Mouse (Mus musculus) limb, embryonic 11.5 days (tissue): ENCODE data around the gene Vdr. TPM values are rescaled to one million over a fixed set of nuclear protein-coding genes. Genes with fewer than 3 reads are reported as not detected.

Experiments
- ATAC-seq: fragments of 200-750 bp; cut with Nextera tagmentation; 2 replicates; pipeline ENCODE4 v1.8.0; 2017; ENCODE audit warnings: low read depth; ENCODE audit not compliant: insufficient number of reproducible peaks, low FRiP score, low TSS enrichment
- DNase-seq: peaks from one replicate; pipeline ENCODE4 v3.0.0-alpha.2; 2015; ENCODE audit warnings: low spot score
- H3K27ac ChIP-seq: fragments of 300-500 bp; sonication (generic); replicated peaks from 2 replicates; pipeline ENCODE4 v1.5.1; 2014; ENCODE audit warnings: low read depth, mild to moderate bottlenecking, low read length
- H3K27me3 ChIP-seq: fragments of 300-500 bp; sonication (generic); 2 replicates; pipeline ENCODE4 v1.6.1; 2014; ENCODE audit warnings: mild to moderate bottlenecking, low read length, mixed read lengths; ENCODE audit not compliant: control insufficient read depth, insufficient read depth
- H3K36me3 ChIP-seq: fragments of 300-500 bp; sonication (generic); 2 replicates; pipeline ENCODE4 v1.6.1; 2014; ENCODE audit warnings: mild to moderate bottlenecking, low read length, moderate library complexity, mixed read lengths; ENCODE audit not compliant: control insufficient read depth, insufficient read depth
- H3K4me1 ChIP-seq: fragments of 300-500 bp; sonication (generic); 2 replicates; pipeline ENCODE4 v1.6.1; 2014; ENCODE audit warnings: low read length, mixed read lengths; ENCODE audit not compliant: control insufficient read depth, insufficient read depth
- H3K4me2 ChIP-seq: fragments of 300-500 bp; sonication (generic); 2 replicates; pipeline ENCODE4 v1.6.1; 2014; ENCODE audit warnings: low read depth, mild to moderate bottlenecking, moderate library complexity; ENCODE audit not compliant: severe bottlenecking
- H3K4me3 ChIP-seq: fragments of 300-500 bp; sonication (generic); 2 replicates; pipeline ENCODE4 v1.5.1; 2014; ENCODE audit warnings: low read depth, low read length
- H3K9ac ChIP-seq: fragments of 300-500 bp; sonication (generic); 2 replicates; pipeline ENCODE4 v1.6.1; 2014; ENCODE audit warnings: mild to moderate bottlenecking, low read length
- H3K9me3 ChIP-seq: fragments of 300-500 bp; sonication (generic); 2 replicates; pipeline ENCODE4 v1.6.1; 2016; ENCODE audit warnings: low read length; ENCODE audit not compliant: control insufficient read depth
- WGBS: fragments of 180-500 bp; shearing (Covaris S2); extraction: QIAGEN DNeasy Blood & Tissue Kit; methylation state at CpG from one replicate; pipeline ENCODE4 v1.1.7; 2014; 5-methylcytosine and 5-hydroxymethylcytosine counted together
- polyA plus RNA-seq: library from polyadenylated mRNA; unstranded; fragments of >200 nt; fragmentation: Nextera tagmentation; extraction: Ambion mirVana; gene quantifications from 2 replicates; pipeline ENCODE4 v1.2.1, GENCODE M21; 2014

Gene Vdr
- polyA plus RNA-seq, 1 experiment from 2014 or later = 0.25 TPM

DNA sequence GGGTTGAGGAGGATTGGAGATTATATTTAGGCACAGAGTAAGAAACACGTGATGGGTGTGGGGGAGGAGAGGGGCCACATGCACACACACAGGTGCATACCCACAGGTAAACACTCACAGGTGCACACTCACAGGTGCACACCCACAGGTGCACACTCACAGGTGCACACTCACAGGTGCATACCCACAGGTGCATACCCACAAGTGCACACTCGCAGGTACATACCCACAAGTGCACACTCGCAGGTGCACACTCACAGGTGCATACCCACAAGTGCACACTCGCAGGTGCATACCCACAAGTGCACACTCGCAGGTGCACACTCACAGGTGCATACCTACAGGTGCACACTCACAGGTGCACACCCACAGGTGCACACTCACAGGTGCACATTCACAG lies 100.0 kb downstream of the Vdr start:
- H3K27me3 ChIP-seq = no peaks in the 10 kb centered on the region
- H3K9ac ChIP-seq = no peak overlapping the region
- H3K36me3 ChIP-seq = peaks cover 14% of the 10 kb centered on the region
- DNase-seq (no peak), ATAC-seq (no peak)
- H3K27ac ChIP-seq = no peak overlapping the region
- H3K4me2 ChIP-seq = no peak overlapping the region
- H3K4me1 ChIP-seq = peaks cover 10% of the 10 kb centered on the region
- WGBS = 90% methylated on average over 5 of the region's 5 CpGs
- no peaks in the 10 kb centered on the region for H3K9me3 ChIP-seq
- no peak overlapping the region for H3K4me3 ChIP-seq

DNA sequence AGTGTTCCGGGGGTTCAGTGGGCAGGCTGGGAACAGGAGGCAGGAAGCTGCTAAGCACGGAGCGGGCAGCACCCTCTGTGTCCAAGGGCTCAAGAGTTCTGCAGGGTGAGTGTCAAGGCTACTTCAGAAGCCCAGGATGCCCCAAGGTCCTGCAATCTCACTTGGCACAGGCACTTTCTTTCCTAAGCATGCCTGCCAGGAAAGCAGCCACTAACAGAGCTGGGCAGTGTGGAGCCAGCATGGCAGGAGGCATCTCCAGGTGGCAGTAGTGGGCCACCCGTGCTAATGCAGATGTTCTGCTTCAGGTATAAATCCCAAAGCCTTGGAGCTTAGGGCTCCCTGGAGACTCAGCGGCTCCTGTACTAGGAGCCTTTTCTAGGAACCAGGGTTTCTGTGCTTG lies 100.5 kb downstream of the Vdr start:
- WGBS = 89% methylated on average over 5 of the region's 5 CpGs

DNA sequence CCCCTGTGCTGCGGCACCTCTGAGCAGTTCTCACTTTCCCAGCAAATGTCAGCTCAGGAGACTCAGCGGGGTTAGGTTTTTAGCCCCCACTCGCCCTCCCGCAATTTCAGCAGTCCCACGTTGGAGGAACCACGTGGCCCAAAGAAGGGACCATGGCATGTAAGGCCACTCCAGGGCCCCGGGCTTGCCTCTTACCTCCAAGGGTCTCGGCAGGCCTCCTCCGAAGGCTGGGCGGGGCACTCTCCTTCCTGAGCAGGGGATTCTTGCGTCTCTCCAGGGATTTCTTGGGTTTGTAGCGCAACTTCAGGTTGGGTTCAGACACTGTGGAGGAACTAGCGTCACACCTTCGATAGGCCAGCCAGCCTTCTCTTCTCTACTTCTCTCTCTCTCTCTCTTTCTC lies 101.2 kb downstream of the Vdr start:
- no peaks in the 10 kb centered on the region for H3K9me3 ChIP-seq
- DNase-seq = no peak
- H3K9ac ChIP-seq = no peak overlapping the region
- H3K36me3 ChIP-seq = peaks cover 14% of the 10 kb centered on the region
- H3K4me2 ChIP-seq = no peak overlapping the region
- no peak overlapping the region for H3K4me3 ChIP-seq
- peaks cover 5% of the 10 kb centered on the region for H3K4me1 ChIP-seq
- no peaks in the 10 kb centered on the region for H3K27me3 ChIP-seq
- WGBS = 81% methylated on average over 14 of the region's 14 CpGs
- no peak overlapping the region for H3K27ac ChIP-seq
- no peak for ATAC-seq

More for the DNA sequence above, 100.5 kb downstream of the Vdr start:
- no peak overlapping the region for H3K4me2 ChIP-seq
- no peak overlapping the region for H3K4me3 ChIP-seq
- no peaks in the 10 kb centered on the region for H3K27me3 ChIP-seq
- DNase-seq (no peak), ATAC-seq (no peak)
- no peak overlapping the region for H3K9ac ChIP-seq
- no peak overlapping the region for H3K27ac ChIP-seq
- H3K36me3 ChIP-seq = peaks cover 14% of the 10 kb centered on the region
- peaks cover 8% of the 10 kb centered on the region for H3K4me1 ChIP-seq
- no peaks in the 10 kb centered on the region for H3K9me3 ChIP-seq

DNA sequence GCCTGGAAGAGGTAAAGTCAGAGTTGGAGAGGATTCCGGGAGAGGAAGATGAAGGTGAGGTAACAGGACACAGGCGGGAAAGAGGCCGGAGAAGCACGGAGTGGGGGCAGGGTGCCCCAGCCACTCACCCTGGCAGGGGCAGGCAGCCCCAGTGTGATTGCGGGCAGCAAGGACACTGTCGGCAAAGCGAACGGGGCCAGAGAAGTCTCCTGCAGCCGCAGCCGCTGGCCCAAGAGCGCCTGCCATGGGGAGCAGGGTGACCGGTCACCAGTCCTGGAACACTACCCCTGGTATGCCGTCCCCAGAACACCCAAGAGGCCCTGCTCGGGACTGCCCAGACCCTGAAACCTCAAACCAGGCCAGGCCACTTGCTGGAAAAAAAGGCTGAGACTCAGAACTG lies 101.9 kb downstream of the Vdr start:
- Histone ChIP-seq H3K4me2 (no peak overlapping the region), H3K27ac (no peak overlapping the region), H3K9ac (no peak overlapping the region), H3K4me1 (peaks cover 5% of the 10 kb centered on the region), H3K36me3 (peaks cover 14% of the 10 kb centered on the region), H3K27me3 (no peaks in the 10 kb centered on the region), H3K9me3 (no peaks in the 10 kb centered on the region), H3K4me3 (no peak overlapping the region)
- 81% methylated on average over 14 of the region's 14 CpGs for WGBS
- DNase-seq = no peak
- no peak for ATAC-seq

DNA sequence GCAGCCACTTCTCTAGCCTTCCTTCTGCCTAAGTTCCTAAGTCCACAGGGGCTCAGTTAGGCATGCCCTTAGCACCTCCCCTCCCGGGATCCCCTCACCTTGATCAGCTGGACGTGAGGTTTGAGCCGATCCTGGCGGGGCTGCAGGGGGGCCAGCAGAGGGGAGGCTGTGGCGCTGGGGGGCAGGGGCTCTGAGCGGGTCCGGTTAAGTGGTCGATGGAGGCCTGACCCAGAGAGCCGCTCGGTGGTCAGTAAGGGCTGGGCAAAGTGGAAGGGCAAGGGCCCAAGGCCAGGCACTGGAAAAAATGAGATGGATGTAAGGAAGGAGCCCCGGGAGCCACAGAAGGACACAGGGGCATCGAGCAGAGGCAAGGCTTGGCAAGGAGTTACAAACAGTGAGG lies 102.6 kb downstream of the Vdr start:
- Histone ChIP-seq H3K4me1 (no peaks in the 10 kb centered on the region), H3K27me3 (no peaks in the 10 kb centered on the region), H3K4me2 (no peak overlapping the region), H3K9ac (no peak overlapping the region), H3K9me3 (no peaks in the 10 kb centered on the region), H3K36me3 (peaks cover 14% of the 10 kb centered on the region), H3K4me3 (no peak overlapping the region), H3K27ac (no peak overlapping the region)
- no peak for ATAC-seq
- WGBS = 78% methylated on average over 12 of the region's 12 CpGs
- DNase-seq = no peak

Other genes starting within 250 kb of the Vdr start
- gene Rpap3, start 204.8 kb downstream of the Vdr start, polyA plus RNA-seq = 49.5 and 50.0 TPM in 2 replicates
- gene Endou, start 179.3 kb downstream of the Vdr start, polyA plus RNA-seq = 0.25 TPM in 1 of 2 replicates, not detected in the other
- gene Rapgef3, start 142.7 kb downstream of the Vdr start, polyA plus RNA-seq = 3.4 and 3.9 TPM in 2 replicates
- gene Slc48a1, start 132.1 kb downstream of the Vdr start, polyA plus RNA-seq = 20.0 and 24.8 TPM in 2 replicates
- 25.4 and 26.8 TPM in 2 replicates for gene Hdac7, start 66.1 kb downstream of the Vdr start, polyA plus RNA-seq
- 34.7 and 36.8 TPM in 2 replicates for gene Tmem106c, start 53.6 kb upstream of the Vdr start, polyA plus RNA-seq
- gene Col2a1, start 94.1 kb upstream of the Vdr start, polyA plus RNA-seq = 237 and 243 TPM in 2 replicates
- 39.7 and 41.8 TPM in 2 replicates for gene Pfkm, start 182.0 kb upstream of the Vdr start, polyA plus RNA-seq
- gene Senp1, start 183.1 kb upstream of the Vdr start, polyA plus RNA-seq = 50.9 and 57.5 TPM in 2 replicates